Mouse (Mus musculus): Measurements from ENCODE around the gene Pex11b.
"Not testable (repeated sequence)": the region's sequence is repeated elsewhere in the genome, so short reads cannot be mapped to it uniquely, and the experiment has no call there.

The Pex11b gene

DNA sequence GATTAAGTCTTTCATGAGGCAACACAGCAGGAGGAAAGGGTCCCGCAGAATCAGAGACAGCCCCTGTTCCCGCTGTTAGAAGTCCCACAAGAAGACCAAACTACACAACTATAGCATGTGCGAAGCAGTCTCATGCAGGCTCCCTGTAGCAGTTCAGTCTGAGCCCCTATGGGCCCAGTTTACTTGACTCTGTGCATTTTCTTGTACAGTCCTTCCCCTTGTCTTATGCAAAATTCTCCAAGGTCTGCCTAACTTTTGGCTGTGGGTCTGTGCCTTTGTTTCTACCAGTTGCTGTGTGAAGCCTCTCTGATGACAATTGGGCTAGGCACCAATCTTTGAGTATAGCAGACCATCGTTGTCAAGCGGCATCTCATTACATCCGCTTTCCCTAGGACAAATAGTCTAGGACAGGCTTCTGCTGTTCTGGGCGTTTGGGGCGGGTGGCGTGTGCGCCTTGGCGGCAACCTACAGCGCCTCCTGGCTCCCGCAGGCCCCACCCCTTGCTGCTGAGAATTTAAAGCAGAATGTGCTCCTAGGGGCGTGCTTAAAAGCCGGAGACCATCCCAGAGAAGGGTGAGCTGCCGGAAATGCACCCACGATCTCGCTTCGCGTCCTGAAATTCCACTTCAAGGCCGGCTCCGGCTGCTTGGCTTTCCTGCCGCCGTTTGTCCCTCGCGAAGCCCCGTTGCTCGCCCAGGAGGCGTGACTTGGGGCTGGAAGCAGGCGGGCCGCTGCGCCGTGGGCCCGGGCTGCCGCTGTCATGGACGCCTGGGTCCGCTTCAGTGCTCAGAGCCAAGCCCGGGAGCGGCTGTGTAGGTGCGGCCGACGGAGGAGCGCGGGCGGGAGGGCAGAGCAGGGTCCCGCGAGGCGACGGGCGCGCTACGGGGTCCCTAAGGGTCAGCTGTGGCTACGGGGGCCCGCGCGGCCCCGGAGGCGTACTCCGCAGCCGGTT, at the start of gene Pex11b, which contains the start of gene Gm42957:
Gene Pex11b (plus strand): TSS at position 449 of the 952 bp plus-strand sequence.
Gene Gm42957 (plus strand): TSS at position 547 of the 952 bp plus-strand sequence.
- DNase-seq (ENCODE audit: low read depth) = peak; percentile 72

DNA sequence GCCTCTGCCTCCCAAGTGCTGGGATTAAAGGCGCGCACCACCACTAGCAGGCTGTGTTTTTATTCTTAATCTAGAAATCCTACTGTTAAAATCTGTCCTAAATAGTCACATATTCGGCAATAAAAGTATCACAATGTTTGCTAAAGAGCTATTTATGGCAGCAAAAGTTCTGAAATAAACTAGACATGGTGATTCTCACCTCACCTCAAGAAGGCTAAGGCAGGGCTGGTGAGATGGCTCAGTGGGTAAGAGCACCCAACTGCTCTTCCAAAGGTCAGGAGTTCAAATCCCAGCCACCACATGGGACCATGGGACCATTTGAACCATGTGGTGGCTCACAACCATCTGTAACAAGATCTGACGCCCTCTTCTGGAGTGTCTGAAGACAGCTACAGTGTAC, 44.5 kb upstream of the Pex11b start:
- no peak for DNase-seq (ENCODE audit: low read depth)

DNA sequence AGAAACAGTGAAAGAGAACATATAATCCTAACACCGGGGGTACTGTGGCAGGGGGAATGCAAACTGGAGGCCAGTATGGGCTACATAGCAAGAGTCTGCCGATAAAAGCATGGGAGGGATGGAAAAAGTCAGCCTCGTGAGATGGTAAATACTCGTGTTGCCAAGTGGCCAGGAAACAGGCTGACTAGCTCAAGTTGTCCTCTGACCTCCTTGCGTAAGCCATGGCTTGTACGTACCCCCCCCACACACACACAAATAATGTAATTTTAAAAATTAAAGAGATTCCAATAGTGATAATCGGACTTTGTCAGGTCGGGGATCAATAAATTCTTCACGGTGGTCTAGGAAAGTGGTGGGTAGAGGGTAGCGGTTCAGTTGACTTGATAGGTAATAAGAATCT, 41.8 kb upstream of the Pex11b start:
- no peak for DNase-seq (ENCODE audit: low read depth)

DNA sequence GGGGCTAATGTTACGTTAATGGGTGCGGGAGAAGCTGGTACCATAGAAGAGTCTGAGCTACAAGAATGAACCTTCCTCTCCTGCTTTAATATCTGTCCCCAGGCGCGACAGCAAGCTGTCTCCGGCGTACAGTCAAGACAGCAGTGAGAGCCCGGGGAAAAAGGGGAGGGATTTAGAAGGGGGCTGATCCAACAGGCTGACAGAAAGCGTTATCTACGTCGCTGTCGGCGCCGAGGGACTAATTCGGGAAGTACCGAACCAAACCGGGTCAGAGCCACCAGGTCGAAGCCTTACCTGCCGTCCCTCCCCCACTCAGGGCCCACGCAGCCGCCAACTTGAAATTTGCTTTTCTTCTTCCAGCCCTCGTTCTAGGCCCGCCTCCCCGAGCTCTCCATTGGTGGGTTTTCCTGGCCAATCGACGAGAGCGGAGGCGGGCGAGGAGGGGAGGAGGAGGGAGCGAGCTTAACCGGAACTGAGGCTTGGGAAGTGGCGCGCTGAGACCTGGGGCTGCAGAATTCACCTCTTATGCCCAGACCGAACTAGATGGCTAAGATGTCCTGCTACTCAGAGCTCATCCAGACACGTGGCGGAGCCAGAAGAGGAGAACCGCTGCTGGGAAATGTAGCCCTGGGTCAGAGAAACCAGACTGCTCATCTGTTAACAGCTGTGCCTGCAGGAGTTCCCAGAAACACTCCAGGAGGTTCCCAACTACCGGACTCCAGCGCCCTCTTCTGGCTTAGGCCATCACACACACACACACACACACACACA, 41.2 kb upstream of the Pex11b start, which contains the start of gene Polr3gl:
Gene Polr3gl (minus strand): TSS at position 392 of the 771 bp plus-strand sequence.
- DNase-seq (ENCODE audit: low read depth) = peak; percentile 94

DNA sequence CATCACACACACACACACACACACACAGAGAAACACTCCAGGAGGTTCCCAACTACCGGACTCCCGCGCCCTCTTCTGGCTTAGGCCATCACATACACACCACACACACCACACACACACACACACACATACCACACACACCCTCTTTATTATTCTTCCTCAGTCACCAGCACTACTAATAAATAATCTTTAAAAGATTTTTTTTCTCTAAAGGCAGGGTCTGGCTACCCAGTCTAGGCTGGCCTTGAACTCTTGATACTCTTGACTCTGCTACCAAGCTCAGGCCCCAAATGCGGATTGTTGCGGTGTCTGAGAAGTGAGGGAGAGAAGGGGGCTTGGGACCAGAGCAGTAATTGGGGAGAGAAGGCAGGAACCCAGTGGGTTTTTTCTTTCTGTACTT, 40.3 kb upstream of the Pex11b start:
- no peak for DNase-seq (ENCODE audit: low read depth)

DNA sequence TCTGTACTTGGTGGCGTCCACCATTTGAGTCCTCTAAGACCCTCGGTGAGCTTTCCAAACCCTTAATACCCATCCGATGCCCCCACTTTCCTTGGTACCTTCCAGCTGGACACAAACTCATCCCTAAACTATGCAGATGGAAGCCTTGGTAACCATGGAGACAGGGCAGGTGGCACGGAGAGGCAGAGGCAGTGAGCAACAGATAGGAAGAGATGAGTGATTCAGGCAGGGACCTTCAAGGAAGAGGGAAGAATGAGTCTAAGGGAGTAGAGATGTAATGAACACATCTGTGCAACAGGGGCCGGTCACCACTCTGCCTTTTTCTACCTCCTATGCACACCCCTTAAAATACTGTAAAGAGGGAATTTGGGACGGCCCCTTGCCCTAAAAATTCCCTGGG, 39.5 kb upstream of the Pex11b start:
- no peak for DNase-seq (ENCODE audit: low read depth)

DNA sequence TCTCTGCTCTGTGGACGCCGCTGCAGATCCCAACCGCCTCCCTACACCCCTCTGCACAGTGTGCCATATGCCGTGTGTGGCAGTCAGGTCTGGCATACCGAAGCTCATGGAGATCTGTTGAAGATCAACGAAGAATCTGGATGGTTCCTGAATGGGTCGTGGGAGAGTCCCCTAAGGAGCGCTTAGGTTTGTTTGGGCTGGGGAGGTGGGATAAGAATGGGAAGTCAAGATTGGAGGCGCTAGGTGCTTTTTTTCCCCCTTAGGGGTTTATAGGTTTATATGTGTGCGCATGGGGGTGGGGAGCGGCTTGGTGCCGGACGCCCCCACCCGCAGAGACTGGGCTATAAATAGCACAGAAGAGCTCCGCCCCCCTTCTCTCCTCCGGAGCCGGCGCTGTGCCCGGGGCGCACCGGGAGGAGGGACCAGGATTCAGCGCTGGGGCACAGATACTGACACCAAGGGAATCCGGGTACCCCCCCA, 38.9 kb upstream of the Pex11b start, which contains the start of gene Ankrd34a:
Gene Ankrd34a (plus strand): TSS at position 409 of the 480 bp plus-strand sequence.
- no peak for DNase-seq (ENCODE audit: low read depth)

DNA sequence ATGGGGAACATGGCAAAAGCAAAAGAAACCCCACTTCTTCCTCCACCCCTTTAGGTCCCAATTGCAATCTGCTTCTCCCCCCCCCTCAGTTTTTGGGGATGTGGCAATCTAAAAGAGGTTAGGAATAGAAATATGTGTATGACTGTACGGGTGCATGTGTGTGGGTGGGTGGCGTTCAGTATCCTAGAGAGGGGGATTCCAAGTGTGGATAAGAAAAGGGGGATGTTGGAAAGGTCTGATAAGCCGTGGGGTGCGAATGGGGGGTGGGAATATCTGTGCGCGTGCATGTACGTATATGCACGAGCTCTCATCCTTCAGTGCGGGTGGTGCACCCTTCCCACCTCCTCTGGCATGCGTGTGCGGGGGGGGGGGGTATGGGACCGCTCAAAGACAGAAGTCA, 38.3 kb upstream of the Pex11b start:
- no peak for DNase-seq (ENCODE audit: low read depth)

DNA sequence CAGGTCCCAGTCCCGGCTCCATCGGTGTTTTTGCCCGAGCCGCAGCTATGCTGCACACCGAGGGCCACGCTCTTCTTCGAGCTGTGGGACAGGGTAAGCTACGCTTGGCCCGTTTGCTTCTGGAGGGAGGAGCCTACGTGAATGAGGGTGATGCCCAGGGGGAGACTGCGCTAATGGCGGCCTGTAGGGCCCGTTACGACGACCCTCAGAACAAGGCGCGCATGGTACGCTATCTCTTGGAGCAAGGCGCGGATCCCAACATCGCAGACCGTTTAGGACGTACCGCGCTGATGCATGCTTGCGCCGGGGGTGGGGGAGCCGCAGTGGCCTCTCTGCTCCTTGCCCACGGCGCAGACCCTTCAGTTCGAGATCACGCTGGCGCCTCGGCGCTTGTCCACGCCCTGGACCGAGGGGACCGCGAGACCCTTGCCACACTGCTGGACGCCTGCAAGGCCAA, 37.7 kb upstream of the Pex11b start:
- DNase-seq (ENCODE audit: low read depth) = no peak

DNA sequence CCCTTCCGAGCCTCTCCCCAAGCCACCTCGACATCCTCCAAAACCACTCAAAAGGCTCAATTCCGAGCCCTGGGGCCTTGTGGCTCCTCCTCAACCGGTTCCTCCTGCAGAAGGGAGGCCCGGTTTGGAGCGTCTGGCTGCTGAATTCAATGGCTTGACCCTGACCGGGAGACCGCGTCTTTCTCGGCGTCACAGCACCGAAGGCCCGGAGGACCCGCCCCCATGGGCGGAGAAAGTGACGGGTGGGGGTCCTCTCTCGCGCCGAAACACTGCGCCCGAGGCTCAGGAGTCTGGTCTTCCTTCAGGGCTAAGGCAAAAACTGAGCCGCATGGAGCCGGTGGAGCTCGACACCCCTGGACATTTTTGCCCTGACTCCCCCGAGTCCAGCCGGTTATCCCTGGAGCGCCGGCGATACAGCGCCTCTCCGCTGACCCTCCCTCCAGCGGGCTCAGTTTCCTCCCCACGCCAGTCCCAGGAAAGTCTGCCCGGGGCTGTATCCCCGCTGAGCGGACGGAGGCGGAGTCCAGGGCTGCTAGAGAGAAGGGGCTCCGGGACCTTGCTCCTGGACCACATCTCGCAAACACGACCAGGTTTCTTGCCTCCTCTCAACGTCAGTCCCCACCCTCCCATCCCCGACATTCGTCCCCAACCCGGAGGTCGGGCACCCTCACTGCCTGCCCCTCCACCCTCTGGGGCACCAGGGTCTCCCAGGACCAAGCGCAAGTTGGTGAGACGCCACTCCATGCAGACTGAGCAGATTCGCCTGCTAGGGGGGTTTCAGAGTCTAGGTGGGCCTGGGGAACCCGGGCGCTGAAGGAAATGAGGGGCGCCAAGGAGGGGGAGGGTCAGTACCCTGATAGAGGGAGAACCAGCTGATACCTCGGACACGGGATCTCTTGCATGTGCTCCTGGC, 36.8 kb upstream of the Pex11b start:
- DNase-seq (ENCODE audit: low read depth) = no peak

DNA sequence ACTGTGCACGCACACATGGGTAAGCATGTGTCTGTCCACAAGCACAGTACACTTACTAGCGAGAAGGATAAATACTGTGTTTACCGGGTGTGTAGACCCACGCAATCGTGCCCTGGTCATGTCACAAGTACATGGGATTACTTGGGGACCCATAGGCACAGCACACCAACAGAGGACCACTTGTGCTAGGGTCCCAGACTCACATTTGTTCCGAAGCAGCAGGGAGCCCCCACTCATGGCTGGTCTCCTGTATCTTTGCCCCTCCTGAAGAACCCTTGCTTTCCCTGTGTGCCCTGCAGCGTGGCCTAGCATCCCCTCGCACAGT, 36.1 kb upstream of the Pex11b start:
- no peak for DNase-seq (ENCODE audit: low read depth)

DNA sequence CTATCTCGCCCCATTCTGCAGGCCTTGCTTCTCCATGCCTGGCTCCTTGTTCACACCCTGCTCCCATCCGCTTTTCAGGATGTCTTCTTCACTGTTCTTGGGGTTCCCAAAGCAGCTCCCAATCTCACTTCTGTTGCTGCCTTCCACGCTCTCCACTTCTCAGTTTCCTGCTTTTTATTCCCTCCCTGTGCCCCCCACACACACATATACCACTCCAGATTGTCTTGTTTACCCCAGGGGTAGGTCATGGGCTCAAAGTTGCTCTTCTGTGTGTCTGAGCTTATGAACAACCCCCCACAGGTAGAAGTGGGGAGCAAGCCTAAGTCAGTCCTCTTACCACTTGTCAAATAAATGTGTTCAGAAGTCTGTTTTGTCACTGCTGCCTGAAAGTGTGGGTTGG, 35.8 kb upstream of the Pex11b start:
- no peak for DNase-seq (ENCODE audit: low read depth)

DNA sequence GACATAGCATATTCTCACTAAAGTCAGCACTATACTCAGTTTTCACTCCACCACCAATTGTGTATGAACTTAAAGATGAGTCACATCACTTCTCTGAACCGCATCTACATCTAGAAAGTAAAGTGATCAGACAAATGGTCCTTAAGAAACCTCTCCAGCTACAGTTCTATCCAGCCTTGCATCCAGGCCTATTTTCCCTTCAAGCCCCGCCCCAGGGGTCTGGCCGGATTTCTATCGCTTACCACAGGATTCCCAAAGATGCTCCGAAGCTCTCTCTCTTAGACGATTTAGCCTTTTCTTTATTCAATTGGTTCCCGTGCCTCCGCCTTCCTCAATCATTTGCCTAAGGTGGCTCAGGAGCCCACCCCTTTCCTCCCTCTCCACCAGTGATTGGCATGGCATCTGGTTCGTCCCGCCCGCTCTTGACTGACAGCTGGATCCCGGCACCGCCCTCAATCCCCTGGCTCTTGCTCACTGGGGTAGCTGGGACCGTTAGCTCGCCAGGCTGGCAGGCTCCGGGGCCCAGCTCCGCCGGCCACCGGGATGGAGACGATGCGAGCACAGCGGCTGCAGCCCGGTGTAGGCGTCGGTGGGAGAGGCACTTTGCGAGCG, 34.4 kb upstream of the Pex11b start, which contains the start of gene Lix1l:
Gene Lix1l (plus strand): TSS at position 511 of the 612 bp plus-strand sequence.
- peak; percentile 85 for DNase-seq (ENCODE audit: low read depth)

DNA sequence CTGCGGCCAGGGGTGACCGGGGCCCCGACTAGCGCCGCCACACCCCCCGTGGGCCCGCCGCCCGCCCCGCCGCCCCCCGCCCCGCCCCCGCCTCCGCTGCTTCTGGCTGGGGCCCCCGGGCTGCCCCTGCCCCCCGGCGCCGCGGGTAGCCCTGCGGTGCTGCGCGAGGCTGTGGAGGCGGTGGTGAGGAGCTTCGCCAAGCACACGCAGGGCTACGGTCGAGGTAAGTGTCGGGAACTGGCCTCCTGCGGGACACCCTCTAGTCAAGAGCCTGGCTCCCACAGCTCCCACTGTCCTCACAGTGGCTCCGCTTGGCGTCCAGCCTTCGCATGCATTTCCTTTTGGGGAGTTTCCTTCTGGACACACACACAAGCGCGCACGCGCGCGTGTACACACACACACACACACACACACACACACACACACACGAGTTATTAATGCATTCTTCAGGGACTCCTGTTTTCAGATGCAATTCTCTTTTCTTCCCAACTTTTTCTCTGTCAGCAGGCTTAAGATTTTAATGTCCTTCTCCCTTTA, 33.9 kb upstream of the Pex11b start:
- DNase-seq (ENCODE audit: low read depth) = no peak

DNA sequence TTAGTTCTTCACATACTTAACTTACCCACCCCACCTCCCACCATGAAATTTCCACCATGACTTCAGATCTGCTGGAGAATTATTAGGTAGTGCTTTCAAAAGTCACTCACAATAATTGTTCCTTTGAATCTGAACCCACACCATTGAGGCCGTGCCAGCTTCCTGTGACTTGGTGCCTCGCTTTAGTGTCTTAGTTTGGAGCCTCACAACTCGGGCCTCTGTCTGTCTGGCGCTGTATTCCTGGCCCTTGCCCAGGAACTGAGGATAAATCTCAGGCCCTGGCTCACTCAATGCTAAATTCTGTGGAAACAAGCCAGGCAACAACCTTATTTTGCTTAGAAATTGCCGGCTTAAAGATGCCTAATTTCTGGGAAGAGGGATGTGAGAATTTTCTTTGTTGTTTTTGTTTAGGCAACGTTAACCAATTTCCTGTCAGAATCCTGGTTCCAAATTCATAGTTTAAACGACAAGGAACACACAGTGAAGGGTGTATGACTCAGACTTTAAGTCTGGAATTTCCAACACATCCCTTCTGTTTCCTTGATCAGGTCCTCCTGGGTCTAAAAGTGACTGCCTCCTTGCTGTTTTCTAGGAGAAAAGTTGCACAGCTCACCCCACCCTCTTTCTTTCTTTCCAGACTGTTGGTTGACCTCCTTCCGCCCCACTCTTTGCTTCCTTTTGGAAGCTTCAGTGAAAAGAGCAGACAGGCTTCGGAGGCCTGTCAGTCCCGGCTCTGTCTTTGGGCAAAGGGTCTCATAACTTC, 33.1 kb upstream of the Pex11b start:
- no peak for DNase-seq (ENCODE audit: low read depth)

DNA sequence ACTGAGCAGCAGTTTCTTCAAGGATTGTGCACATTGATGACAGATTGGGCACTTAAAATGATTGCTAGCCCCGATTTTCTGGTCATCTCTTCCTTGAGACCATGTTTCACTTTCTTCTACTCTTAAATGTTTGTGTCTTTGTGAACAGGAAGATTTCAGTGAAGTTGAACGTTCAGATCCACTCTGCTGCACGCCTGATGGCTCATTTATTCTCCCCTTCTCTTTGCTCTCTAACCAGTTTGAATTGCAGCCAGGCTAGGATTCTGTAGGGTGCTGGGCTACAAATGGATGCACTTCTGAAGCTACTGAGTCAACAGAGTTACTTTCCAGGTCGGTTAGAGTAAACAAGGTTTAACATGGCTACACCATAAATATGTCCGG, 32.5 kb upstream of the Pex11b start:
- DNase-seq (ENCODE audit: low read depth) = no peak

DNA sequence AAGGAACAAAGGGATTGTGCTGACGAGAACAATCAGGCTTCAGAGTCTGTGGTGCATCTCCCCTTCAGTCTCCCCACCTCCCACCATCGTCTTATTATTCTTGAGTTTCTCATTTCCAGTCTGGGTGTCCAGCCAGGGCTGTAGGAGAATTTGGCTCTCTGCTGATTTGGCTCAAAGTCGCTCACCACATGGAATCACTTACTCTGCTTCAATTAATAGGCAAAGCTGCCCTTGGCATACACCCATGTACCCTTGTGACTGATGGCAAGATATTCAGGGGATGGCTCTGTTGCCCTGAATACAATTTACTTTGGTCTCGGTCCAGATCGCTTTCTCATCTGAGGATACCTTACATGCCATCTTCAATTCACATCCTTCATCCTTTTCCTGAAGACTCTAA, 31.9 kb upstream of the Pex11b start:
- no peak for DNase-seq (ENCODE audit: low read depth)

DNA sequence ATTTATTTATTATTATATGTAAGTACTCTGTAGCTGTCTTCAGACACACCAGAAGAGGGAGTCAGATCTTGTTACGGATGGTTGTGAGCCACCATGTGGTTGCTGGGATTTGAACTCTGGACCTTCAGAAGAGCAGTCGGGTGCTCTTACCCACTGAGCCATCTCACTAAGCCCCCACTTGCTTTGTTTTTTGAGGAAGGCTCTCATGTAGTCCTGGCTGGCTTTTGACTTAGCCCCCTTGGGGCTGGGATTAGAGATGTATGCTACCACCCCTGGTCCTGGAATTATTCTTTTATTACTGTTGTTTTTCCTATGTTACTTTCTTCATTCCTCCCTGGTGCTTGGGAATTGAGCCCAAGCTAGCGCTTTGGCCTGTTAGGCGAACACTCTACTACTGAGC, 29.2 kb upstream of the Pex11b start:
- DNase-seq (ENCODE audit: low read depth) = not testable (repeated sequence)

DNA sequence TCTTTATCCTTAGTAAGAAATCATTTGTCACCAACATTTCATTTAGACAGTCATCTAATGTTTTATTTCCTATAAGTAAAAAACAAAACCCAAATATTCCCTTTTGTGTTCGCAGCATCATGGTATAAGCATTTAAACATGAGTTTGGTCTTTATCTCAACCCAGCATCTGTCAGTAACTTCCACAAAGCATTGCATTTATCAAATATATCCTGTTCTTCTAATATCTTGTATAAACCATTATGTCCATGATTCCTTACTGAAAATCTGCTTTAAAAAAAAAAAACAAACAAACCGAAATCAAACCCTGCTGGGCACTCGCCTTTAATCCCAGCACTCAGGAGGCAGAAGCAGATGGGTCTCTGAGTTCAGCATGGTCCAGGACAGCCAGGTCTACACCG, 28.6 kb upstream of the Pex11b start:
- no peak for DNase-seq (ENCODE audit: low read depth)

DNA sequence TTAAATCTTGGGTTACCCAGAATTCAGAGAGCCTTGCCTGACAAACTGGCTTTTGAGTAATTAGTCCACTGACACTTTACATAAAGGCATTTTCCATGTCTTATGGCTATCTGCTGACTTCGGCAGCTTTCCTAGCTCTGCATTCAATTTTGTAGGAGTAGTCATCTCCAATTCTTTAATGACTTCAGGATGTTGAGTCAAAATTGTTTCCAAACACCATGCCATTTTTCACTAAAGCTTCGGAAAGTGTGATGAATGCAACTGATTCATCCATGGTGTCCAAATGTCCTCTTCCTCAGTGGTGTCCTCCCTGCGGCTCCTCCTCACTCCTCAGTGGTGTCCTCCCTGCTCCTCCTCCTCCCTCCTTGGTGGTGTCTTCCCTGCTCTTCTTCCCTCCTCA, 17.2 kb upstream of the Pex11b start:
- DNase-seq (ENCODE audit: low read depth) = no peak
